Mouse (Mus musculus): ENCODE measurements around the gene Gm47841.

DNA sequence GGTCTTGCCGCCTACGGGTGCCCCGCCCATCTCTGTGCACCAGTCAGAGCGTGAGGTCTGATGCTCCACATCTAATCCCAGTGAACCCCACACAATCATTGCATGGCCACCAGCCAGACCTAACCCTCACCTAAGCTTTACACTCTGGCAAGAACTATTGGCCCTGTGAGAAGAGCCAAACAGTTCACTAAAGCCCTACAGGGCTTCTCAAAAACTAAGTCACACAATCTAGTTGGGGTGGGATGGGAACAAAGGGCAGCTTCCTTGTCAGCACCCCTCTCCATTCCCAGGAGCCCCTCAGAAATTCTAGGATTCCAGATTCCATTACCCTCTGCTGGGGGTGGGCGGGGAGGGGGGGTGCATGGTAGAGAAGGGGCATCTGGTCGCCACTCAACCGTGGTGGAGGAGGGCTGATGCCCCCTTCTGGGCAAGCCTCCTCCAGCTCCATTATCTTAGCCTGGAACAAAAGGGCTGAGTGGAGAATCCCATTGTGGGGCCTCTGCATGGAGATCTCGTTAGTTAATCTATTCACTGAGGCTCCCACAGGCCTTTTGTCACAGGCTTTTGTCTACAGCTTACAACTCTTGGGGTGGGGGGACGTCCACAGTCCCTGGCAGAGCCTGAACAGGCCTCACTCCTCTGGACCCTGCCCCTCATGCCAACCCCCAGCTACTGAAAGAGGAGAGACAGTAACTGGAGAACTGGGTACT is 12.5 kb upstream of the Gm47841 start:
- TF ChIP-seq EP300 (optimal IDR thresholded peaks at IDR 0.05) = no peak
- TF ChIP-seq CTCF (IDR thresholded peaks at IDR 0.05; ENCODE audit: low read depth) = no peak

Measured in stomach, postnatal 0 days (tissue).